Mouse (Mus musculus) forebrain, embryonic 14.5 days (tissue): ENCODE measurements at regions not wholly inside any gene's neighbourhood (a gene's known extent, or its start where the extent isn't known, plus 50 kb on each side); places are given as distances from the start of the nearest gene placed in this dataset.

Experiments
- ATAC-seq: fragments of 200-750 bp; cut with Nextera tagmentation; 2 replicates; pipeline ENCODE4 v1.8.0; 2017; ENCODE audit warnings: mild to moderate bottlenecking, moderate library complexity
- DNase-seq: peaks from one replicate; pipeline ENCODE4 v3.0.0-alpha.2; 2015; ENCODE audit warnings: low spot score
- H3K27ac ChIP-seq: fragments of 300-500 bp; sonication (generic); 2 replicates; pipeline ENCODE4 v1.5.1; 2014; ENCODE audit warnings: low read depth, mild to moderate bottlenecking, control low read depth, low read length, moderate library complexity
- H3K27me3 ChIP-seq: fragments of 300-500 bp; sonication (generic); replicated peaks from 2 replicates; pipeline ENCODE4 v1.6.1; 2014; ENCODE audit warnings: low read length, control low read depth, mixed read lengths; ENCODE audit not compliant: control insufficient read depth, insufficient read depth
- H3K36me3 ChIP-seq: fragments of 300-500 bp; sonication (generic); 2 replicates; pipeline ENCODE4 v1.6.1; 2014; ENCODE audit warnings: low read length, control low read depth; ENCODE audit not compliant: control insufficient read depth, insufficient read depth
- H3K4me1 ChIP-seq: fragments of 300-500 bp; sonication (generic); 2 replicates; pipeline ENCODE4 v1.6.1; 2014; ENCODE audit warnings: antibody characterized with exemption, low read length, control low read depth; ENCODE audit not compliant: control insufficient read depth, insufficient read depth
- H3K4me2 ChIP-seq: fragments of 300-500 bp; sonication (generic); 2 replicates; pipeline ENCODE4 v1.6.1; 2014; ENCODE audit warnings: mild to moderate bottlenecking, control low read depth, low read length
- H3K4me3 ChIP-seq: fragments of 300-500 bp; sonication (generic); 2 replicates; pipeline ENCODE4 v1.5.1; 2014; ENCODE audit warnings: low read depth, low read length, control low read depth
- H3K9ac ChIP-seq: fragments of 300-500 bp; sonication (generic); 2 replicates; pipeline ENCODE4 v1.6.1; 2014; ENCODE audit warnings: mild to moderate bottlenecking, low read length, control low read depth, moderate library complexity
- H3K9me3 ChIP-seq: fragments of 300-500 bp; sonication (generic); replicated peaks from 2 replicates; pipeline ENCODE4 v1.6.1; 2016; ENCODE audit warnings: low read length, control low read depth, mixed read lengths; ENCODE audit not compliant: control insufficient read depth
- WGBS: fragments of 180-500 bp; shearing (Covaris S2); extraction: QIAGEN DNeasy Blood & Tissue Kit; methylation state at CpG from one replicate; pipeline ENCODE4 v1.1.7; 2014; 5-methylcytosine and 5-hydroxymethylcytosine counted together

DNA sequence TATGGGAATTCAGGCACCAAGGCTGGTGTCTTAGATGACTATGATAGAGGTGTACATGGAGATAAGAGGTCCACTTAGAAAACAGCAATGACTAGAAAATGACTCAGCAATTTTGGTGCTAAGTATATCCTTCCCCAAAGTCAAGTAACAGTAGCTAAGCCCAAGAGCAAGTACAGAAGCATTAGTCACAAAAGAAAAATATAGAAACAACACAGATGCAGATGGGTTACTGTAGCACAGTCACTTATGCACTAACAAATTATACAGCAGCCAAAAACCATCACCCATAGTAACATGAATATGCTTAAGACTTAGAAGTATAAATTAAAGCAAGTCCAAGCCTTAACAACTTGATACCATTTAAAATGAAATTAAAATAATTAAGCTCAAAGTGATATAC is 378.5 kb upstream of the Meis2 start:
- H3K4me1 ChIP-seq: peaks cover 8% of the 10 kb centered on the region
- no peak overlapping the region for H3K4me3 ChIP-seq
- no peak overlapping the region for H3K9ac ChIP-seq
- H3K27ac ChIP-seq: no peak overlapping the region
- no peaks in the 10 kb centered on the region for H3K9me3 ChIP-seq
- H3K27me3 ChIP-seq: no peaks in the 10 kb centered on the region
- ATAC-seq (no peak), DNase-seq (no peak)
- no peaks in the 10 kb centered on the region for H3K36me3 ChIP-seq
- no peak overlapping the region for H3K4me2 ChIP-seq

- no peak for ATAC-seq
- Histone ChIP-seq H3K4me3 (no peak overlapping the region), H3K27me3 (no peaks in the 10 kb centered on the region), H3K9ac (no peak overlapping the region), H3K4me2 (no peak overlapping the region), H3K27ac (no peak overlapping the region), H3K36me3 (no peaks in the 10 kb centered on the region), H3K4me1 (peaks cover 8% of the 10 kb centered on the region), H3K9me3 (no peaks in the 10 kb centered on the region)
- WGBS: 2% methylated on average over 2 of the region's 2 CpGs
- DNase-seq: peak; percentile 19
Observed at GRCm38 (mm10) chr2:116440252-116440651, 374.6 kb upstream of the Meis2 start.

DNA sequence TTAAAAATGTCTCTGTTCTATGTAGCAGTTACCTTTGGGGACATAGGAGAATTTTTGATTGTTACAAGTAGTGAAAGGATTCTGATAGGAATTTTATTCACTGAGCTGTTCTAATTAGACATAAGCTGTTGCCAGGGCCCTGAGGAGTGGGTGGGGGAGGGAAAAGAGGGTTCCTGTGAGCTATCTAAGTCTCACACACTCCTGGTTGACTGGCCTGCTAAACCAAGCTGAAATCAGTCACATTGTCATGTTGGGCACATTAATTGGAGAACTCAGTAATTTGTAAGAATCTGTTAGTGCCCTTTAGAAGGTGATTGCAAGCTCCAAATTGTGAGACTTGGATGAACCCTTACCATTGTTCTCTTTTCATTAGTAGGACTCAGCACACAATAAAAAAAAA is 367.8 kb upstream of the Meis2 start:
- Histone ChIP-seq H3K27me3 (no peaks in the 10 kb centered on the region), H3K9me3 (no peaks in the 10 kb centered on the region), H3K4me2 (no peak overlapping the region), H3K27ac (no peak overlapping the region), H3K9ac (no peak overlapping the region), H3K36me3 (no peaks in the 10 kb centered on the region), H3K4me1 (no peaks in the 10 kb centered on the region), H3K4me3 (no peak overlapping the region)
- ATAC-seq (no peak), DNase-seq (no peak)

- DNase-seq (no peak), ATAC-seq (no peak)
- Histone ChIP-seq H3K4me3 (no peak overlapping the region), H3K9me3 (no peaks in the 10 kb centered on the region), H3K9ac (no peak overlapping the region), H3K4me1 (no peaks in the 10 kb centered on the region), H3K4me2 (no peak overlapping the region), H3K27ac (no peak overlapping the region), H3K36me3 (no peaks in the 10 kb centered on the region), H3K27me3 (no peaks in the 10 kb centered on the region)
- WGBS: 88% methylated on average over 8 of the region's 8 CpGs
Observed at GRCm38 (mm10) chr2:116424131-116424530, 358.5 kb upstream of the Meis2 start.

DNA sequence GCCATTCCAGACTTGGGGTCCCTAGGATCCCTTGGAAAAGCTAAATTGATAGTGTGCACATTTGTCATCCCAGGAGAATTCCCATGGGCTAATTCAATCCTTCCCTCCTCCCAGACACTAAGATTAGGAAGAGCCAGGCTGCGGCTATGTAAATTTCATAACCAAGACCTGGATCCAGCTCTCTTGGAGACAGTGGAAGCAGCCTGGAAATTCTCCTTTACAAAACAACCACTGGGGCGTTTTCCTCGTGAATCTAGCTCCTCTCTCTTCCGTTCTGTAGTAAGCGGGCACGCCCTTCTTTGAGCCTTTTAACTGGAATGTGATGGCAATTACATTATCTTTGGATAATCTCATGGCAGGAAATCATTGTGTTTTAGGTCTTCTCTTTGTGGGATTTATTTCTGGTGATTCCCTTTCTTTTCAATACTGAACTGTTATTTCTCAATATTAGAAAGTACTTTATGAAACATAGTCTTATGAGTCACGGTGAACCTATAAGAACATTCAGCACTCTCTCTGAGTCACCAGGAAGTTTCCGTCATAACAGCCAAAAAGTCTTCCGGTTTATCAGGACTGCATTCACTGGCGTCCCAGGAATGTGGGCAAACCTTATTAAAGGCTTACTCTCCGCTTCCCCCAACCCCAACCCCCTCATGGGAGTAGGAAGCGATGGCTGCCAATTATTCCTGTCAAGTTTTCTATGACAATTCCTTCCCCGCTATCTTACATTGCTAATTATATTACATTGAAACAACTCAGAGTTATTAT is 352.0 kb upstream of the Meis2 start:
- no peaks in the 10 kb centered on the region for H3K9me3 ChIP-seq
- no peaks in the 10 kb centered on the region for H3K36me3 ChIP-seq
- no peak overlapping the region for H3K27ac ChIP-seq
- no peaks in the 10 kb centered on the region for H3K4me1 ChIP-seq
- ATAC-seq (no peak), DNase-seq (no peak)
- no peaks in the 10 kb centered on the region for H3K27me3 ChIP-seq
- H3K4me2 ChIP-seq: no peak overlapping the region
- H3K9ac ChIP-seq: no peak overlapping the region
- 85% methylated on average over 13 of the region's 13 CpGs for WGBS
- no peak overlapping the region for H3K4me3 ChIP-seq

DNA sequence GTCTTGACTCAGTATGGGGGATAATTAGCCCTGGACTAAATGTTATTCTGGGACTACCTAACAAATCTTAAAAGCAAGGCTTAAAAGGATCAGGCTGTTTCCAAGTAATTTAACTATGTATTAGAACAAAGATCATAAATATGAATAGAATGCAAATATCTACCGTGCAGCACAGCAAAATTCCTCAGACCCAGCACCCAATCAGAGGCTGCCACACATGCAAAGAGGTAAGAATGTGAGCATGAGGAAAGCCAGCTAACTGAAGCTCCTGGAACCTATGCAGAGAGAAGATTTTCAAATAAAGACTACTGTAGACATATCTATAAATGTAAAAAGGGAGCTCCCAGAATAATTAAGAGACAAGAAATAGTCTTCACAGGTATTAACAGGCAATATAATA is 350.1 kb upstream of the Meis2 start:
- Histone ChIP-seq H3K9me3 (no peaks in the 10 kb centered on the region), H3K4me2 (no peak overlapping the region), H3K4me1 (no peaks in the 10 kb centered on the region), H3K9ac (no peak overlapping the region), H3K36me3 (no peaks in the 10 kb centered on the region), H3K27me3 (no peaks in the 10 kb centered on the region), H3K27ac (no peak overlapping the region), H3K4me3 (no peak overlapping the region)
- no peak for ATAC-seq
- DNase-seq: peak; percentile 24
- WGBS: 29% methylated on average over 1 of the region's 1 CpGs

DNA sequence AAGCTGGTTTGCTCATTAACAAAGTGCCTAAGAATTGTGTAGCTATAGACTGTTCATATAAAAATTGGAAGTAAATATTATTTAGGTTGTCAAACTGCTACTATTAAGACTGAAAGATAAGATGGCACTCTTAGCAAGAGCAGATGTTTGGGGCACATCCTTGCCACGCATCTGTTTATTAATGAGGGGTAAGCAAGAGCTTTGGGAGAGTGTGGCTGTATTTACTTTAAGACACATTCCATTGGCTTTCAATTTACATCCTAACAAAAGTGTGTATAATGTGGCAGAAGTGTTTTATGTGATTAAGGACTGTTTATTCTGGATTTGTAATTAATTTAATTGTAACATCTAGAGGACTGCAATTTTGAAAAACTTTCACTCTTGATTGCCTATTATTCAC is 336.5 kb upstream of the Meis2 start:
- Histone ChIP-seq H3K36me3 (no peaks in the 10 kb centered on the region), H3K4me2 (no peak overlapping the region), H3K4me1 (no peaks in the 10 kb centered on the region; the same call in 1 of the 2 replicates), H3K9ac (no peak overlapping the region), H3K27me3 (no peaks in the 10 kb centered on the region), H3K4me3 (no peak overlapping the region), H3K27ac (no peak overlapping the region), H3K9me3 (no peaks in the 10 kb centered on the region)
- 31% methylated on average over 1 of the region's 1 CpGs for WGBS
- peak; percentile 20 for DNase-seq
- ATAC-seq: peak; percentile 65

GRCm38 (mm10) chr2:116399966-116400365 is 334.3 kb upstream of the Meis2 start:
- ATAC-seq (no peak), DNase-seq (no peak)
- Histone ChIP-seq H3K36me3 (no peaks in the 10 kb centered on the region), H3K27ac (no peak overlapping the region), H3K4me2 (no peak overlapping the region), H3K4me1 (no peaks in the 10 kb centered on the region), H3K27me3 (no peaks in the 10 kb centered on the region), H3K9ac (no peak overlapping the region), H3K4me3 (no peak overlapping the region), H3K9me3 (no peaks in the 10 kb centered on the region)
- WGBS: 69% methylated on average over 1 of the region's 1 CpGs

DNA sequence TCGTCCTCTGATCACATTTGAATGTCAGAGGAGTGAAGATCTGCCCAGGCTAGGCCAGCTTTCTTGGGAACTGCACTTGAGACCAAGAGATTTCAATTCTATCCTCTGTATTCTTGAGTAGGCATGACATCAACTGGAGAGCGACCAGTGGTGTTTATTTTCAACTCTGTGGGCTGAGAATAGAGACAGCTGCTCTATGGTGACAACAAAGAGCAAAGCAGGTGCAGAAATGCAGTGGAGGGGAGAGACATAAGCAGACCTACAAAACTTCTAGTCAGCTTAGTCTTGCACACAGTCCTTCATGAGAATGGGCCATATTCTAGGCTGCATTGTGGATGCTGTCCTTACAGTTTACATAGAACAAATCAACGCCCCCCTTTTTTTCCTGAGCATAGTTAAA is 303.2 kb upstream of the Meis2 start:
- H3K9me3 ChIP-seq: no peaks in the 10 kb centered on the region
- no peak overlapping the region for H3K9ac ChIP-seq
- ATAC-seq: no peak
- no peaks in the 10 kb centered on the region for H3K36me3 ChIP-seq
- 83% methylated on average over 3 of the region's 3 CpGs for WGBS
- no peak overlapping the region for H3K4me2 ChIP-seq
- no peaks in the 10 kb centered on the region for H3K4me1 ChIP-seq
- DNase-seq: no peak
- H3K27ac ChIP-seq: no peak overlapping the region
- no peaks in the 10 kb centered on the region for H3K27me3 ChIP-seq
- no peak overlapping the region for H3K4me3 ChIP-seq
